Mouse (Mus musculus) embryonic facial prominence, embryonic 13.5 days (tissue): ENCODE results near the gene Ptger3. TPM values are rescaled to one million over a fixed set of nuclear protein-coding genes. Genes with fewer than 3 reads are reported as not detected.

Experiments used
- ATAC-seq: fragments of 200-750 bp; cut with Nextera tagmentation; 2 replicates; pipeline ENCODE4 v1.8.0; 2017; ENCODE audit warnings: low read depth; ENCODE audit not compliant: insufficient number of reproducible peaks, insufficient read depth, low FRiP score, low TSS enrichment
- H3K27ac ChIP-seq: fragments of 300-500 bp; sonication (generic); 2 replicates; pipeline ENCODE4 v1.5.1; 2015; ENCODE audit warnings: moderate library complexity, mild to moderate bottlenecking, inconsistent platforms
- H3K27me3 ChIP-seq: fragments of 300-500 bp; sonication (generic); 2 replicates; pipeline ENCODE4 v1.6.1; 2015; ENCODE audit warnings: mild to moderate bottlenecking, inconsistent platforms
- H3K36me3 ChIP-seq: fragments of 300-500 bp; sonication (generic); 2 replicates; pipeline ENCODE4 v1.6.1; 2015; ENCODE audit warnings: mild to moderate bottlenecking, inconsistent platforms
- H3K4me1 ChIP-seq: fragments of 300-500 bp; sonication (generic); 2 replicates; pipeline ENCODE4 v1.6.1; 2015; ENCODE audit warnings: inconsistent platforms
- H3K4me2 ChIP-seq: fragments of 300-500 bp; sonication (generic); 2 replicates; pipeline ENCODE4 v1.6.1; 2015; ENCODE audit warnings: moderate library complexity, mild to moderate bottlenecking, inconsistent platforms
- H3K4me3 ChIP-seq: fragments of 300-500 bp; sonication (generic); 2 replicates; pipeline ENCODE4 v1.5.1; 2015; ENCODE audit warnings: mild to moderate bottlenecking, inconsistent platforms
- H3K9ac ChIP-seq: fragments of 300-500 bp; sonication (generic); 2 replicates; pipeline ENCODE4 v1.6.1; 2015; ENCODE audit warnings: mild to moderate bottlenecking, inconsistent platforms
- H3K9me3 ChIP-seq: fragments of 300-500 bp; sonication (generic); 2 replicates; pipeline ENCODE4 v1.6.1; 2016; ENCODE audit warnings: inconsistent platforms
- WGBS: fragments of 180-500 bp; shearing (Covaris S2); methylation state at CpG from one replicate; pipeline ENCODE4 v1.1.7; 2015; ENCODE audit warnings: mixed read lengths; 5-methylcytosine and 5-hydroxymethylcytosine counted together
- microRNA counts: library from miRNA; unstranded; fragments of <30 nt; microRNA quantifications from one replicate; lab custom pipeline; 2016
- microRNA-seq: library from miRNA; unstranded; fragments of <30 nt; microRNA quantifications from one replicate; pipeline ENCODE4, GENCODE M21; 2016
- polyA plus RNA-seq: library from polyadenylated mRNA; unstranded; fragments of >200 nt; fragmentation: Nextera tagmentation; extraction: Ambion mirVana; gene quantifications from 2 replicates; pipeline ENCODE4 v1.2.1, GENCODE M21; 2015

Gene Ptger3
- polyA plus RNA-seq, 1 experiment from 2014 or later, result 6.6 TPM

DNA sequence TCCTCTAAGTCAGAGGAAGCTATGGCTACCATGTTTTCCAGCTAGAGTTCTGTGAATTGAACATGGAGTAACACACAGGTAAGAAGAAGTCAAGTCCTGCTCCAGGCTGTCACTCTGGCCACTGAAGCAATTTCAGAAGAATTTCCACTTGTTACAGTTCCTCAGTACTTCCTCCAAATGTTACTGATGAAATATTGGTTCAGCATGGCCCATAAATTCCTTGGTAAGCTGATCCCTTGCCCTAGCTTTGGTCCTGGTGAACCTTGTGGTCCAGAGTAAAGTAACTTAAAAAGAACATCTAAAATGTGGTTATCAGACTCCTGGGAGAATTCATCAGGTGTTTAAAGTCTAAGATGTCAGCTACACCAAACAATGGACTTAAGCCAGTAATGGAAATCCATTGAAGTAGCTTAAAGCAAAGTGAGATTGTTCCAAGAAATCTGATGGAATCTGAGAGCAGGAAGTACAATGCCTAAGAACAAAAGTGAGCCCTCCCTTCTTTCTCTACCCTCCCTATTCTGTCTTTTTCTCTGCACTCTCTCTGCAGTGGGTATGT is 97.9 kb downstream of the Ptger3 start:
- Histone ChIP-seq H3K36me3 (no peaks in the 10 kb centered on the region), H3K9ac (no peak overlapping the region), H3K4me3 (no peak overlapping the region), H3K27me3 (no peaks in the 10 kb centered on the region), H3K4me2 (no peak overlapping the region), H3K4me1 (peaks cover 8% of the 10 kb centered on the region), H3K9me3 (no peaks in the 10 kb centered on the region), H3K27ac (no peak overlapping the region)
- ATAC-seq, result no peak

GRCm38 (mm10) chr3:157665471-157665870 is 98.8 kb downstream of the Ptger3 start:
- Histone ChIP-seq H3K9ac (no peak overlapping the region), H3K27ac (peak overlapping the region; percentile 7; the same call in 1 of the 2 replicates), H3K9me3 (no peaks in the 10 kb centered on the region), H3K4me1 (peaks cover 8% of the 10 kb centered on the region), H3K4me3 (no peak overlapping the region), H3K36me3 (no peaks in the 10 kb centered on the region), H3K27me3 (no peaks in the 10 kb centered on the region), H3K4me2 (no peak overlapping the region)
- 47% methylated on average over 1 of the region's 1 CpGs for WGBS
- ATAC-seq, result no peak

GRCm38 (mm10) chr3:157666142-157666541 is 99.5 kb downstream of the Ptger3 start:
- Histone ChIP-seq H3K27me3 (no peaks in the 10 kb centered on the region), H3K27ac (no peak overlapping the region), H3K4me1 (peaks cover 8% of the 10 kb centered on the region), H3K36me3 (no peaks in the 10 kb centered on the region), H3K9me3 (no peaks in the 10 kb centered on the region), H3K4me3 (no peak overlapping the region), H3K4me2 (no peak overlapping the region), H3K9ac (no peak overlapping the region)
- no peak for ATAC-seq
- WGBS, result 57% methylated on average over 2 of the region's 2 CpGs

DNA sequence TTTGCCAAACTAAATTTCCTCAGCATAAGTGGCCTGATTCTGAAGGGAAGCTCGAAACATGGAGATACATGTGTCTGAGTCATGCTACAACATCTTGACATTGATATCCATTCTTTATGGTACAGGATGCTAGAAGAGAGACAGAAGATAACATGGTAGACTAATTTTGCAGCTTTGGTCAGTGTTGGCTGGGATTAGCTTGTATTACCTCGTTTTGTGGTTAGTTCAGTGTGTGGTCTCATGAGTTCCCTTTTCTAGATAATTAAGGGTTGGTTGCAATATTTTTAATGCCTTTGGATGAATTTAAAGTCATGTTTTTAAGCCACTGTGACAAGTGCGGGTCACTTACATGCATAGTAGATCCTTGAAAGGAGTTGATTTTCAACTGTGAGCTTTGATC is 119.4 kb downstream of the Ptger3 start:
- H3K9me3 ChIP-seq, result no peaks in the 10 kb centered on the region
- WGBS, result 72% methylated on average over 3 of the region's 3 CpGs
- no peak overlapping the region for H3K4me2 ChIP-seq
- no peaks in the 10 kb centered on the region for H3K36me3 ChIP-seq
- ATAC-seq, result no peak
- H3K27me3 ChIP-seq, result no peaks in the 10 kb centered on the region
- H3K4me1 ChIP-seq, result no peaks in the 10 kb centered on the region
- H3K9ac ChIP-seq, result no peak overlapping the region
- no peak overlapping the region for H3K4me3 ChIP-seq
- no peak overlapping the region for H3K27ac ChIP-seq

DNA sequence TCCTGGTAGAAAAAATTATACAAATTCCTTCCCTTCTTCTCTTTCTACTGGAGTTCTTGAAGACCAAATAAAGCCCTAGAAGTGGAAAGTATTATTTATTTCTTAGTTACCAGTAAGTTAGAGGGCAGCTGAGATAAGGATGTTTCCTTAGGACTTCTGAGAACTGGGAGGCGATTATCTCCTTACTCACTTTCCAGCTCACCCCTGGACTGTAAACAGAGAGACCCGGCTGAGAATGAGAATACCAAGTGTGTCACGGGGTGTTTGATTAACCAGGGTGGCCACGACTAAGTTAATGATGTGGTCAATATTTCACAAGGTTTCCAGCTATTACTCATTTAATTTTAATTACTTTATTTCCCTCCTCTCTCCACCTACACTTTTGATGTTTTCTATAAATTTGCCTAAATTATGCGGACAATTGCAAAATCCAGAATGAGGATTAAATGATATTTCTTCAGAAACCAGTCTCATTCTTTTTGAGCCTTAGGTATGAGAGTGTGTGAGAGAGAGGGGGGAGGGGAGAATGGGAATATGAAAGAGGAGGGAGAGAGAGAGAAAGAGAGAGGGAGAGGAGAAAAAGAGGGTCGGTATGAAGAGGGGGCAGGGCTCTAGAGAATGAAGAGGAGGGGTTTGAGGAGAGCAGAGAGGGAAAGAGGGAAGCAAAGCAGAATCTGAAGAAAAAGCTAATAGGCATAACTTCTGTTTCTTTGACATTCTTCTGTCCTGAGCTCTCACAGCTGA is 121.9 kb downstream of the Ptger3 start:
- no peaks in the 10 kb centered on the region for H3K36me3 ChIP-seq
- H3K4me3 ChIP-seq, result no peak overlapping the region
- H3K9me3 ChIP-seq, result no peaks in the 10 kb centered on the region
- H3K27me3 ChIP-seq, result no peaks in the 10 kb centered on the region
- no peak overlapping the region for H3K9ac ChIP-seq
- 64% methylated on average over 6 of the region's 6 CpGs for WGBS
- ATAC-seq, result no peak
- no peak overlapping the region for H3K4me2 ChIP-seq
- H3K27ac ChIP-seq, result no peak overlapping the region
- H3K4me1 ChIP-seq, result no peaks in the 10 kb centered on the region

MicroRNAs encoded within 50 kb of the gene (microRNA counts, 519-probe panel; counts per million panel counts)
- microRNA mmu-miR-186 (lab: Ali Mortazavi, UCI), result 2,891 counts per million, percentile 68 among the panel's probes with 10 or more counts

Small RNA genes within 50 kb of the gene (microRNA-seq; reads per million reads assigned to microRNA genes)
- 415 reads per million, percentile 70 among the genes with 10 or more reads in this experiment for gene Mir186

Other genes with a start within 250 kb of the Ptger3 start
- gene Zranb2, start 32.7 kb upstream of the Ptger3 start, polyA plus RNA-seq, result 118 and 123 TPM in 2 replicates